Mouse (Mus musculus) midbrain, embryonic 16.5 days (tissue): ENCODE data around the gene Zfp106. TPM values are rescaled to one million over a fixed set of nuclear protein-coding genes. Genes with fewer than 3 reads are reported as not detected.
A peak's percentile ranks its signal among the peaks of the same experiment; 100 is the strongest.
"Not testable (repeated sequence)": the region's sequence is repeated elsewhere in the genome, so short reads cannot be mapped to it uniquely, and the experiment has no call there.

ENCODE experiments used
- ATAC-seq: fragments of 200-750 bp; cut with Nextera tagmentation; 2 replicates; pipeline ENCODE4 v1.8.0; 2017; ENCODE audit warnings: moderate TSS enrichment
- H3K27ac ChIP-seq: fragments of 300-500 bp; sonication (generic); 2 replicates; pipeline ENCODE4 v1.5.1; 2014; ENCODE audit warnings: mild to moderate bottlenecking, low read length, mixed read lengths
- H3K27me3 ChIP-seq: fragments of 300-500 bp; sonication (generic); 2 replicates; pipeline ENCODE4 v1.6.1; 2014; ENCODE audit warnings: low read depth, low read length, mixed read lengths; ENCODE audit not compliant: control insufficient read depth, insufficient read depth
- H3K36me3 ChIP-seq: fragments of 300-500 bp; sonication (generic); 2 replicates; pipeline ENCODE4 v1.6.1; 2014; ENCODE audit warnings: mild to moderate bottlenecking, low read length, moderate library complexity, mixed read lengths; ENCODE audit not compliant: control insufficient read depth, insufficient read depth
- H3K4me1 ChIP-seq: fragments of 300-500 bp; sonication (generic); 2 replicates; pipeline ENCODE4 v1.6.1; 2014; ENCODE audit warnings: mild to moderate bottlenecking, low read length, mixed read lengths; ENCODE audit not compliant: control insufficient read depth, insufficient read depth
- H3K4me2 ChIP-seq: fragments of 300-500 bp; sonication (generic); 2 replicates; pipeline ENCODE4 v1.6.1; 2014; ENCODE audit warnings: mild to moderate bottlenecking, low read length, mixed read lengths
- H3K4me3 ChIP-seq: fragments of 300-500 bp; sonication (generic); 2 replicates; pipeline ENCODE4 v1.5.1; 2014; ENCODE audit warnings: low read depth, mild to moderate bottlenecking, low read length, moderate library complexity, mixed read lengths
- H3K9ac ChIP-seq: fragments of 300-500 bp; sonication (generic); 2 replicates; pipeline ENCODE4 v1.6.1; 2014; ENCODE audit warnings: low read depth, low read length, mixed read lengths
- H3K9me3 ChIP-seq: fragments of 300-500 bp; sonication (generic); replicated peaks from 2 replicates; pipeline ENCODE4 v1.6.1; 2014; ENCODE audit warnings: mild to moderate bottlenecking, low read length, mixed read lengths; ENCODE audit not compliant: control insufficient read depth, poor library complexity, severe bottlenecking
- WGBS: fragments of 180-500 bp; shearing (Covaris S2); extraction: QIAGEN DNeasy Blood & Tissue Kit; methylation state at CpG from one replicate; pipeline ENCODE4 v1.1.7; 2014; 5-methylcytosine and 5-hydroxymethylcytosine counted together
- polyA plus RNA-seq: library from polyadenylated mRNA; unstranded; fragments of >200 nt; fragmentation: Nextera tagmentation; extraction: Ambion mirVana; gene quantifications from 2 replicates; pipeline ENCODE4 v1.2.1, GENCODE M21; 2015

Zfp106 gene
- polyA plus RNA-seq, 1 experiment from 2014 or later: 33.7 TPM

GRCm38 (mm10) chr2:120577799-120578198 lies 14.2 kb upstream of the Zfp106 start:
- Histone ChIP-seq H3K27me3 (no peaks in the 10 kb centered on the region), H3K4me2 (no peak overlapping the region), H3K9ac (no peak overlapping the region), H3K27ac (no peak overlapping the region), H3K4me3 (no peak overlapping the region), H3K4me1 (no peaks in the 10 kb centered on the region), H3K9me3 (no peaks in the 10 kb centered on the region), H3K36me3 (no peaks in the 10 kb centered on the region)
- WGBS: 88% methylated on average over 4 of the region's 4 CpGs
- ATAC-seq: no peak

GRCm38 (mm10) chr2:120575978-120576377 lies 12.3 kb upstream of the Zfp106 start:
- no peak for ATAC-seq
- Histone ChIP-seq H3K9ac (no peak overlapping the region), H3K27ac (no peak overlapping the region), H3K4me2 (no peak overlapping the region), H3K27me3 (no peaks in the 10 kb centered on the region), H3K4me1 (no peaks in the 10 kb centered on the region), H3K9me3 (no peaks in the 10 kb centered on the region), H3K36me3 (no peaks in the 10 kb centered on the region), H3K4me3 (no peak overlapping the region)
- 94% methylated on average over 2 of the region's 2 CpGs for WGBS

- WGBS: 95% methylated on average over 3 of the region's 3 CpGs
- Histone ChIP-seq H3K27ac (no peak overlapping the region), H3K36me3 (no peaks in the 10 kb centered on the region), H3K27me3 (no peaks in the 10 kb centered on the region), H3K4me1 (no peaks in the 10 kb centered on the region), H3K9ac (no peak overlapping the region), H3K9me3 (no peaks in the 10 kb centered on the region), H3K4me3 (no peak overlapping the region), H3K4me2 (no peak overlapping the region)
- ATAC-seq: no peak
Measured at GRCm38 (mm10) chr2:120575121-120575520, 11.5 kb upstream of the Zfp106 start.

- not testable (repeated sequence) for H3K36me3 ChIP-seq, H3K4me3 ChIP-seq, H3K9ac ChIP-seq, H3K27ac ChIP-seq, ATAC-seq, H3K4me2 ChIP-seq, H3K27me3 ChIP-seq, H3K9me3 ChIP-seq
- WGBS: 96% methylated on average over 3 of the region's 3 CpGs
- H3K4me1 ChIP-seq: peaks cover 12% of the 10 kb centered on the region
Measured at GRCm38 (mm10) chr2:120572161-120572560, 8.5 kb upstream of the Zfp106 start.

GRCm38 (mm10) chr2:120571081-120571480 lies 7.4 kb upstream of the Zfp106 start:
- ATAC-seq: no peak
- Histone ChIP-seq H3K4me1 (peaks cover 17% of the 10 kb centered on the region), H3K4me2 (no peak overlapping the region), H3K36me3 (no peaks in the 10 kb centered on the region), H3K4me3 (no peak overlapping the region), H3K9ac (no peak overlapping the region), H3K27me3 (no peaks in the 10 kb centered on the region), H3K9me3 (no peaks in the 10 kb centered on the region), H3K27ac (no peak overlapping the region)
- WGBS: 96% methylated on average over 3 of the region's 3 CpGs

- Histone ChIP-seq H3K9me3 (no peaks in the 10 kb centered on the region), H3K4me2 (peak overlapping the region; percentile 62), H3K36me3 (no peaks in the 10 kb centered on the region), H3K27ac (peak overlapping the region; percentile 10; the same call in 1 of the 2 replicates), H3K4me1 (peaks cover 19% of the 10 kb centered on the region), H3K27me3 (no peaks in the 10 kb centered on the region), H3K4me3 (peak overlapping the region; percentile 68), H3K9ac (peak overlapping the region; percentile 83)
- WGBS: under 1% methylated on average over 22 of the region's 22 CpGs
- peak; percentile 58 for ATAC-seq
Measured at GRCm38 (mm10) chr2:120567798-120568320, 4.2 kb upstream of the Zfp106 start.

- Histone ChIP-seq H3K9ac (peak within 1 kb of the TSS; percentile 83), H3K4me2 (peak within 1 kb of the TSS; percentile 62), H3K4me1 (peaks cover 26% of the 10 kb centered on the region), H3K36me3 (no peaks in the 10 kb centered on the region), H3K9me3 (no peaks in the 10 kb centered on the region), H3K4me3 (peak within 1 kb of the TSS; percentile 68), H3K27ac (peak within 1 kb of the TSS; percentile 10), H3K27me3 (no peaks in the 10 kb centered on the region)
- ATAC-seq: peak; percentile 93
- WGBS: 2% methylated on average over 42 of the region's 42 CpGs
Measured at GRCm38 (mm10) chr2:120566886-120567797, 3.5 kb upstream of the Zfp106 start, which contains the start of gene Snap23. Snap23 (plus strand) TSS chr2:120567671.

- Histone ChIP-seq H3K4me2 (no peak overlapping the region), H3K4me3 (no peak overlapping the region), H3K27ac (no peak overlapping the region), H3K27me3 (no peaks in the 10 kb centered on the region), H3K9ac (no peak overlapping the region), H3K36me3 (no peaks in the 10 kb centered on the region), H3K9me3 (no peaks in the 10 kb centered on the region), H3K4me1 (peaks cover 31% of the 10 kb centered on the region)
- 88% methylated on average over 2 of the region's 2 CpGs for WGBS
- no peak for ATAC-seq
Measured at GRCm38 (mm10) chr2:120565363-120565762, 1.7 kb upstream of the Zfp106 start.

GRCm38 (mm10) chr2:120564548-120565188 lies 1.0 kb upstream of the Zfp106 start:
- not testable (repeated sequence) for ATAC-seq, H3K4me2 ChIP-seq, H3K27ac ChIP-seq, H3K4me3 ChIP-seq, H3K9me3 ChIP-seq, H3K9ac ChIP-seq, H3K27me3 ChIP-seq, H3K36me3 ChIP-seq
- WGBS: 86% methylated on average over 4 of the region's 4 CpGs
- peaks cover 31% of the 10 kb centered on the region for H3K4me1 ChIP-seq
